Mouse (Mus musculus) kidney, postnatal 0 days (tissue): ENCODE measurements around the gene Rnf207. TPM values are rescaled to one million over a fixed set of nuclear protein-coding genes. Genes with fewer than 3 reads are reported as not detected.

Source experiments
- ATAC-seq: fragments of 200-750 bp; cut with Nextera tagmentation; replicated peaks from 2 replicates; pipeline ENCODE4 v1.8.0; 2017; ENCODE audit warnings: low read depth, moderate number of reproducible peaks, moderate TSS enrichment, moderate library complexity; ENCODE audit not compliant: low FRiP score
- DNase-seq: peaks from one replicate; pipeline ENCODE4 v3.0.0-alpha.2; 2016; ENCODE audit warnings: low spot score
- H3K27ac ChIP-seq: fragments of 300-500 bp; sonication (generic); 2 replicates; pipeline ENCODE4 v1.5.1; 2014; ENCODE audit warnings: mild to moderate bottlenecking
- H3K27me3 ChIP-seq: fragments of 300-500 bp; sonication (generic); 2 replicates; pipeline ENCODE4 v1.6.1; 2014; ENCODE audit warnings: low read length, mixed read lengths; ENCODE audit not compliant: insufficient read depth
- H3K36me3 ChIP-seq: fragments of 300-500 bp; sonication (generic); 2 replicates; pipeline ENCODE4 v1.6.1; 2014; ENCODE audit warnings: low read length, mixed read lengths; ENCODE audit not compliant: insufficient read depth
- H3K4me1 ChIP-seq: fragments of 300-500 bp; sonication (generic); replicated peaks from 2 replicates; pipeline ENCODE4 v1.6.1; 2014; ENCODE audit warnings: antibody characterized with exemption, low read length, mixed read lengths; ENCODE audit not compliant: insufficient read depth
- H3K4me2 ChIP-seq: fragments of 300-500 bp; sonication (generic); 2 replicates; pipeline ENCODE4 v1.6.1; 2014; ENCODE audit warnings: mild to moderate bottlenecking, low read length, moderate library complexity, mixed read lengths
- H3K4me3 ChIP-seq: fragments of 300-500 bp; sonication (generic); replicated peaks from 2 replicates; pipeline ENCODE4 v1.5.1; 2014; ENCODE audit warnings: low read depth, low read length
- H3K9ac ChIP-seq: fragments of 300-500 bp; sonication (generic); 2 replicates; pipeline ENCODE4 v1.6.1; 2014; ENCODE audit warnings: low read depth, low read length
- H3K9me3 ChIP-seq: fragments of 300-500 bp; sonication (generic); replicated peaks from 2 replicates; pipeline ENCODE4 v1.6.1; 2016; ENCODE audit warnings: low read length, inconsistent platforms, mixed read lengths
- CTCF ChIP-seq: IDR thresholded peaks from 2 replicates; pipeline ENCODE4 v1.5.1; 2016; ENCODE audit warnings: antibody characterized with exemption, low read depth, mild to moderate bottlenecking, moderate library complexity
- WGBS: fragments of 180-500 bp; shearing (Covaris S2); extraction: QIAGEN DNeasy Blood & Tissue Kit; methylation state at CpG from one replicate; pipeline ENCODE4 v1.1.7; 2014; 5-methylcytosine and 5-hydroxymethylcytosine counted together
- polyA plus RNA-seq: library from polyadenylated mRNA; unstranded; fragments of >200 nt; fragmentation: Nextera tagmentation; extraction: Ambion mirVana; gene quantifications from 2 replicates; pipeline ENCODE4 v1.2.1, GENCODE M21; 2015

The Rnf207 gene
- polyA plus RNA-seq, 1 experiment from 2014 or later = 1.1 TPM

DNA sequence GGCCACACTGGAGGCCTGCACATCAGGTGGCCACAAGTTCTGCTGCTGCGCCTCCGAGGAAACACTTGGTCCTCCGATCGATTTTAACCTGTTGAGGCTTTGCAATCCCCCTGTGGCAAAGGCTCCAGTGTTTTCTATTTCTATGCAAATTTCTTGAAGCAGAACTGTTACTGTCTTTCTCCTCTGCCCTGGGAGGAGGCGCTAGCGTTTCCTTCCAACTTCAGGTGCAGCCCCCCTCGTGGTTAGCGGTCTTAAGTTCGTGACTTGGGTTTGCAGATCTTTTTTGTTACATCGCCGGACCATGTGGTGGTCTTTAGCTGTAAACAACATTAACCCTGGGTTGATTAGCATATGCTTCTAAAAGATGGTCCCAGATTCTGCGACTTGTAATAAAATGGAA lies 14.8 kb upstream of the Rnf207 start:
- no peak overlapping the region for H3K4me2 ChIP-seq
- H3K27me3 ChIP-seq = peaks cover 5% of the 10 kb centered on the region; the same call in 1 of the 2 replicates
- peaks cover 51% of the 10 kb centered on the region for H3K36me3 ChIP-seq
- no peak overlapping the region for H3K4me3 ChIP-seq
- no peak for TF ChIP-seq CTCF
- DNase-seq (no peak), ATAC-seq (no peak)
- H3K9ac ChIP-seq = no peak overlapping the region
- WGBS = 97% methylated on average over 12 of the region's 12 CpGs
- peaks cover under 1% of the 10 kb centered on the region; the same call in 1 of the 2 replicates for H3K4me1 ChIP-seq
- no peak overlapping the region for H3K27ac ChIP-seq
- no peaks in the 10 kb centered on the region for H3K9me3 ChIP-seq

- H3K9me3 ChIP-seq = no peaks in the 10 kb centered on the region
- H3K4me2 ChIP-seq = no peak overlapping the region
- WGBS = 35% methylated on average over 2 of the region's 2 CpGs
- no peaks in the 10 kb centered on the region for H3K27me3 ChIP-seq
- no peak overlapping the region for H3K27ac ChIP-seq
- H3K4me3 ChIP-seq = no peak overlapping the region
- H3K4me1 ChIP-seq = no peaks in the 10 kb centered on the region
- H3K9ac ChIP-seq = no peak overlapping the region
- DNase-seq = peak; percentile 81
- peak; percentile 98 for TF ChIP-seq CTCF
- ATAC-seq = 0 out of 2 replicates have a peak, but pooled peaks have one; percentile 30
- H3K36me3 ChIP-seq = peaks cover 51% of the 10 kb centered on the region
Measured at GRCm38 (mm10) chr4:152332952-152333351, 14.2 kb upstream of the Rnf207 start.

- Histone ChIP-seq H3K9ac (no peak overlapping the region), H3K9me3 (no peaks in the 10 kb centered on the region), H3K4me1 (peaks cover 7% of the 10 kb centered on the region; the same call in 1 of the 2 replicates), H3K4me3 (no peak overlapping the region), H3K4me2 (no peak overlapping the region), H3K36me3 (peaks cover 34% of the 10 kb centered on the region), H3K27ac (no peak overlapping the region), H3K27me3 (no peaks in the 10 kb centered on the region)
- peak; percentile 58; the same call in 1 of the 2 replicates for TF ChIP-seq CTCF
- no peak for DNase-seq
- no peak for ATAC-seq
- WGBS = 87% methylated on average over 6 of the region's 6 CpGs
Measured at GRCm38 (mm10) chr4:152328691-152329090, 9.9 kb upstream of the Rnf207 start.

DNA sequence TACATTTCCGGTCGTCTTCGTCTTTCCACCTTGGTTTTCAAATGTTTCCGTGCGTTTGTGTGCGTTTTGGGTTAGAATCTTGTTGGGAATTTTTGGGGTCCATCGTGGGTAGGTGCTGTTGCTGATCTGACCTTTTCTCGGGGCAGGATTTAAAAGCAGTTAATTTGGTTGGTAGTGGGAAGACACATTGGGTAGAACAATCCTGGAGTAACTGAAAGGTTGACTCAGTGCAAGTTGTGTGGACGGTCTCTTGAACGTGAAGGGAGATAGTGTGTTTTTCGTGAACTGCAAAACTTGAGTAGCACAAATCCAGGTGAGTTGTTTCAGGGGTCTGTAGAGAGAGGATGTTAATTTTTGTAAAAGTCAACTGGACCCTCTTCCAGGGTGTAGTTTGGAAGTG lies 7.8 kb upstream of the Rnf207 start:
- no peak for TF ChIP-seq CTCF
- H3K27me3 ChIP-seq = no peaks in the 10 kb centered on the region
- H3K27ac ChIP-seq = no peak overlapping the region
- H3K9ac ChIP-seq = peak overlapping the region; percentile 85
- no peak for DNase-seq
- under 1% methylated on average over 11 of the region's 11 CpGs for WGBS
- H3K4me1 ChIP-seq = peaks cover 7% of the 10 kb centered on the region; the same call in 1 of the 2 replicates
- H3K4me2 ChIP-seq = peak overlapping the region; percentile 84
- H3K4me3 ChIP-seq = peak overlapping the region; percentile 93
- H3K36me3 ChIP-seq = peaks cover 23% of the 10 kb centered on the region
- H3K9me3 ChIP-seq = no peaks in the 10 kb centered on the region
- no peak for ATAC-seq

GRCm38 (mm10) chr4:152325574-152326411 lies 7.0 kb upstream of the Rnf207 start, which contains the start of gene Rpl22:
Rpl22 (plus strand) TSS chr4:152325742.
- Histone ChIP-seq H3K4me3 (peak within 1 kb of the TSS; percentile 93), H3K9ac (peak within 1 kb of the TSS; percentile 85), H3K27ac (peak within 1 kb of the TSS; percentile 63; the same call in 1 of the 2 replicates), H3K4me1 (peaks cover 7% of the 10 kb centered on the region; the same call in 1 of the 2 replicates), H3K27me3 (no peaks in the 10 kb centered on the region), H3K4me2 (peak within 1 kb of the TSS; percentile 84), H3K9me3 (no peaks in the 10 kb centered on the region), H3K36me3 (peaks cover 18% of the 10 kb centered on the region)
- peak; percentile 95 for ATAC-seq
- peak; percentile 46 for TF ChIP-seq CTCF
- WGBS = under 1% methylated on average over 70 of the region's 70 CpGs
- DNase-seq = peak; percentile 100
